Mouse (Mus musculus) forebrain, postnatal 0 days (tissue): ENCODE measurements at regions not wholly inside any gene's neighbourhood (a gene's known extent, or its start where the extent isn't known, plus 50 kb on each side); places are given as distances from the start of the nearest gene placed in this dataset. TPM values are rescaled to one million over a fixed set of nuclear protein-coding genes. Genes with fewer than 3 reads are reported as not detected.

Experiments used
- ATAC-seq: fragments of 200-750 bp; cut with Nextera tagmentation; 2 replicates; pipeline ENCODE4 v1.8.0; 2017; ENCODE audit warnings: mild to moderate bottlenecking, moderate library complexity
- DNase-seq: peaks from one replicate; pipeline ENCODE4 v3.0.0-alpha.2; 2015
- H3K27ac ChIP-seq: fragments of 300-500 bp; sonication (generic); 2 replicates; pipeline ENCODE4 v1.5.1; 2014; ENCODE audit warnings: low read depth, mild to moderate bottlenecking, antibody characterized with exemption, low read length, moderate library complexity, mixed read lengths
- H3K27me3 ChIP-seq: fragments of 300-500 bp; sonication (generic); 2 replicates; pipeline ENCODE4 v1.6.1; 2014; ENCODE audit warnings: mild to moderate bottlenecking, low read length, mixed read lengths; ENCODE audit not compliant: insufficient read depth
- H3K36me3 ChIP-seq: fragments of 300-500 bp; sonication (generic); 2 replicates; pipeline ENCODE4 v1.6.1; 2014; ENCODE audit warnings: mild to moderate bottlenecking, moderate library complexity; ENCODE audit not compliant: insufficient read depth
- H3K4me1 ChIP-seq: fragments of 300-500 bp; sonication (generic); 2 replicates; pipeline ENCODE4 v1.6.1; 2014; ENCODE audit warnings: antibody characterized with exemption; ENCODE audit not compliant: insufficient read depth
- H3K4me2 ChIP-seq: fragments of 300-500 bp; sonication (generic); 2 replicates; pipeline ENCODE4 v1.6.1; 2014; ENCODE audit warnings: low read depth, mild to moderate bottlenecking, moderate library complexity
- H3K4me3 ChIP-seq: fragments of 300-500 bp; sonication (generic); 2 replicates; pipeline ENCODE4 v1.5.1; 2014; ENCODE audit warnings: low read depth, low read length, mixed read lengths
- H3K9ac ChIP-seq: fragments of 300-500 bp; sonication (generic); 2 replicates; pipeline ENCODE4 v1.6.1; 2014; ENCODE audit warnings: mild to moderate bottlenecking
- H3K9me3 ChIP-seq: fragments of 300-500 bp; sonication (generic); 2 replicates; pipeline ENCODE4 v1.6.1; 2016; ENCODE audit warnings: low read length
- CTCF ChIP-seq: sonication (generic); IDR thresholded peaks from 2 replicates; pipeline ENCODE4 v1.5.1; 2016; ENCODE audit warnings: antibody characterized with exemption, control low read depth, low read depth
- WGBS: fragments of 180-500 bp; shearing (Covaris S2); extraction: QIAGEN DNeasy Blood & Tissue Kit; methylation state at CpG from one replicate; pipeline ENCODE4 v1.1.7; 2014; 5-methylcytosine and 5-hydroxymethylcytosine counted together
- microRNA counts: library from miRNA; unstranded; fragments of <30 nt; microRNA quantifications from one replicate; lab custom pipeline; 2015
- microRNA-seq, 2 experiments: library from miRNA; unstranded; fragments of <30 nt; microRNA quantifications; one replicate each; pipeline ENCODE4; 2016

- TF ChIP-seq CTCF: no peak
- Histone ChIP-seq H3K4me3 (no peak overlapping the region), H3K4me1 (no peaks in the 10 kb centered on the region), H3K27ac (no peak overlapping the region), H3K27me3 (no peaks in the 10 kb centered on the region), H3K9ac (no peak overlapping the region; the same call in 1 of the 2 replicates), H3K36me3 (no peaks in the 10 kb centered on the region), H3K4me2 (no peak overlapping the region), H3K9me3 (no peaks in the 10 kb centered on the region)
- no peak for ATAC-seq
- 22% methylated on average over 4 of the region's 4 CpGs for WGBS
- no peak for DNase-seq
Observed at GRCm38 (mm10) chr14:78143751-78144150, 54.9 kb upstream of the Fam216b start.

MicroRNA genes in the stretch of these regions (microRNA counts, 519-probe panel; counts per million panel counts)
- microRNA mmu-miR-1971 (lab: Ali Mortazavi, UCI): not detected

Small RNA genes in the stretch of these regions (microRNA-seq; reads per million reads assigned to microRNA genes)
- gene Mir1971: 0 reads per million in 2 experiments
